Mouse (Mus musculus) activated CD4-positive, CD25-positive, alpha-beta regulatory T cell, adult 4 months (primary cell): ENCODE measurements around the gene Inpp5f. TPM values are rescaled to one million over a fixed set of nuclear protein-coding genes. Genes with fewer than 3 reads are reported as not detected.
"Not testable (repeated sequence)": the region's sequence is repeated elsewhere in the genome, so short reads cannot be mapped to it uniquely, and the experiment has no call there.

Experiments used
- ATAC-seq: one replicate; pipeline ENCODE4 v1.8.0; 2017
- polyA plus RNA-seq, 2 experiments: library from polyadenylated mRNA; unstranded; fragments of 100-300 nt; shearing (Covaris generic); gene quantifications; one replicate each; pipeline ENCODE4 v1.2.1; 2017

Gene Inpp5f
- polyA plus RNA-seq, 2 experiments from 2014 or later: 46.7 to 50.3 TPM

DNA sequence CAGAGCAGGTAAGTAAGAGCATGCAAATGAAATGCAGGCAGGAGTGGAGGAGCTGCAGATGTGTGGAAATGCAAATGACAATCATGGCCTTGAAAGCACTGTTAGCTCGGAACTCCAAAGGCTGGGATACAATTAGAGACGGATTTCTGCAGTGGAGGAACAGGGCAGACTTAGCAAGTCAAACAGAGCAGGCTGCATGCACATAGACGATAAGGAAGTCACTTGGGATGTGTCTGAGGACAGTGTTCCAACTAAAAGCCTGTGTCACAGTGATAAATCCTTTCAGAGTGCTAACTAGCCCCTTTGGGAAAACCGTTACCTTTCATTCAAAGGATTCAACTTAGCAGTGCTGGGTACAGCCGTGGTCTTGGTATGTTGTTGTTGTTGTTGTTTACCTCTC, 56.7 kb downstream of the Inpp5f start:
- ATAC-seq: no peak

- no peak for ATAC-seq
These were observed 57.7 kb downstream of the Inpp5f start for GRCm38 (mm10) chr7:128668831-128669230.

DNA sequence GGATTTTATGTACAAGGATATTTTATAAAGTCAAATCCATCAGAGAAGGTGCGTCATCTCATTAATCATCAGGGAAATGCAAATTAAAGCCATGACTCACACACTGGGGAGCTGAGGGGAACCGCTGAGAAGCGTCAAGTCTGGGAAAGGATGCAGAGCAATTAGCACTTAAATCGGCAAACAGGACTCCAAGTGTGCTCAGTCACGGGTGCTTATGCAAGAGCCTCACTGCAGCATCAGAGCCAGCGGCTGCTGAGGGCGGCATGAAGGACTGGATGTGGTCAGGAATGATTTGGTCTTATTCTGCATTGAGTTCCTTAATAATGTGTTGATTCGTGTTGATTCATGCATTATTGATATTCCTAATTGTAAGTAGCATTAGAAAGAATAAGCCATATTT, 60.8 kb downstream of the Inpp5f start:
- ATAC-seq: no peak

DNA sequence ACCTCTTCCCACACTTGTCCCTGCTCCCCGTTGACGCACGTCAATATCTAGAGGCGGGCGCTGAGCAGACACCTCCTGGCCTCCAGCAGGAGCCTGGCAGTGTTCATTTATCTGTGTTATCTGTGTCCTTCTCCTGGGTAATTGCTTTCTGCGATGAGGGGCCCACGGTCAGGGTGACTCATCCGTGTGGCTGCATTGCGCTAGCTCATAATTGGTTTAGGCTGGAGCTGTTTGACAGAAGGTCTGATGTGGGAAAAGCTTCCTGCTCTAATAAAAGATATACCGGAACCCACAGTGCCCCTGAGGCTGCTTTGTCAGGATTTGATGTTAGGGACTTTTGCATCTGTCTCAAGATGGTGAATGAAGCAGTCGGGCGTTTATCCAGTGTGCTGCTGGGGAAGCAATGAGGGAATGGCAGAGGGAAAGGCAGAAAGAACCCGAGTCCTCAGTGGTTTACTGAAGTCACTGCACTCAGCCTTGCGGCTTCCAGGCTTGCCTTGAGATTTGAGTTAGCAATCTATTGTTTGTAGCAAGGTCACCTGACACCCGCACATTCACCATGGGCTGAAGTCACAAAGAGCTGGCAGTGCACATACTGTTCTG, 61.4 kb downstream of the Inpp5f start:
- ATAC-seq: no peak

DNA sequence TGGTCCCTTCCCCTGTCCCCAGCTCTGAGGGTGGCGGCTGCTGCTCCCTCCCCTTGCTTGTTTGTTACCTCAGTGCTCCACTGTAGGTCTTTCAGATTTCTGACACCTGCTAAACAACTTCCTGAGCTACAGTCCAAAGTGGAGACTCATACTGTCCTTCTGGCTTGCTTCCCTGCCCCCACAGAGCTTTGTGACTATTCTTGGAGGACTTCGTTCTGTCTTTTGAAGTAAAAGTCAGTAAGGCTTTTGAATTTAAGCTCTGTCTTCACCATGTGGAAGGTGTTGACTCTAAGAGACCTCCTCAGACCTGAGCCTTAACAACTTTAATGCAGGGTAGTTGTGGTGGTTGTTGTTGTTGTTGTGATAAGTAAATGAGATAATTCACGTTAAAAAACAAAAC, 67.4 kb downstream of the Inpp5f start:
- no peak for ATAC-seq

GRCm38 (mm10) chr7:128687821-128688564, 76.9 kb downstream of the Inpp5f start:
- ATAC-seq: peak; percentile 71

DNA sequence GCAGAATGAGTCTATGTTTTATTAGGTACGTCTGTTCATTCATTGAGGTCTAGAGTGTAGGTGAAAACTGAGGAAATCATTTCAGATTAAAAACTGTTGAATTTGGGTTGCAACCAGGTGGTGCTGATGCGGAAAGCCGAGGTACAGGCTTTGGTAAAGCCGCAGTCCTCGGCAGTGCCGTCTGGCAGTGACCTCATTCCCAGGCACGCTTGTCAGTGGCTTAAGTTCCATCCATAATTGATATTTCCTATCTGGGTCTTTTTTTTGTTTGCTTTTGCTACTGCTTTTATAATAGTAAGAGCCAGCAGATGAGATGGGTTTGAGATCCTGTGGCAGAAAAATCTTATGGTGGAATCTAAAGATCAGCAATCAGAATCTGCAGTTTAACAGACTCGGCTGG, 78.2 kb downstream of the Inpp5f start:
- no peak for ATAC-seq

GRCm38 (mm10) chr7:128690070-128690469, 78.9 kb downstream of the Inpp5f start:
- peak; percentile 70 for ATAC-seq

- ATAC-seq: no peak
These were observed 79.7 kb downstream of the Inpp5f start for GRCm38 (mm10) chr7:128690796-128691195.

GRCm38 (mm10) chr7:128692163-128692562, 81.0 kb downstream of the Inpp5f start:
- no peak for ATAC-seq

- ATAC-seq: no peak
These were observed 83.7 kb downstream of the Inpp5f start for GRCm38 (mm10) chr7:128694848-128695247.

DNA sequence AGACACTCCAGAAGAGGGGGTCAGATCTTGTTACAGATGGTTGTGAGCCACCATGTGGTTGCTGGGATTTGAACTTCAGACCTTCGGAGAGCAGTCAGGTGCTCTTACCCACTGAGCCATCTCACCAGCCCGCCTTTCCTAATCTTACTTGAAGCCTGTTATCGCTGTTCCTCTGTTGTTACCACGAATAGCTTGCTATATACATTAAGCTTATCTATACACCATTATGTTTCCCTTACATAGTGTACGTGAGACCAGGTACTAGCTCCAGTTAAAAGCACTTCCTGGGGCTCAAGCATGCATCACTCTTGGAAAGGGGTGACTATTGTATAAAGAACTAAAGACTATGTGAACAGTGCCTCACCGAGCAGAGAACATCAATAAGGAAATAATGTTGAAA, 88.8 kb downstream of the Inpp5f start:
- ATAC-seq: not testable (repeated sequence)

DNA sequence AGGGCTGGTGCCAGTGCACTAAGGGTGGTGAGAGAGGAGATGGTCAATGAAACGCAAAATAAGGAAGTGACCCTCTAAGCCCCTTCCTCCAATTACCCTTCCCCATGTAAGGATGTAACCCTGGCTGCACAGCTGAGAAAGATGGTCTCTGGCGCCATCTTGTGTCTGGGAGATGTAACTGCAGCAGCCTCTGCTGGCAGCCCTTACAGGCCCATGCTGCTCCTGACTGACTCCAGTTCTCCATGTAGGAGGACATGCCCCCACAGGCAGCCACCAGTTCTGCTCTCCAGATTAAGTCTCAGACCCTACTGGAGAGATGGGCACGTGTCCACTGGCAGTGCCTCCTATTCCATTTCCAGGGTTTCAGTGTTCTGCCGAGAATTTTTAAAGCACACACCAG, 94.6 kb downstream of the Inpp5f start:
- ATAC-seq: peak; percentile 52

GRCm38 (mm10) chr7:128717991-128718390, 106.9 kb downstream of the Inpp5f start:
- no peak for ATAC-seq

- ATAC-seq: peak; percentile 78
These were observed 113.6 kb downstream of the Inpp5f start for GRCm38 (mm10) chr7:128724761-128725160.

DNA sequence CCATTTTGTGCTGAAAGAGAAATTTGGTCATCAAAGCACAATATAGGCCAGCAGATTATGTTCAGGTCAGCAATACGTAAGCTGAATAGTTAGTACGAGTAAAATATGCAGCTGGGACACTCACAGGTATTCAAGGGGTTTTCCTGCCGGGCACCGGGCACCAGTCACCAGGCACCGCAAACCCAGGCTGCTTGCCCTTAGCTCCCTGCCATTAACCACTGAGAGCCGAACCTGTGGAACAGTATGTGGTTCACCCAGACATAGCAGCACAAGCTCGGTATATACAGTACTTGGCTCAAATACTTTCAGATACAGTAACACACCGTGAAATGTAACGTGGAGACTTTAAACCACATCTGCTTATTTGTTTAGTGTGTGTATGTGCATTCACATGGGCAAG, 114.1 kb downstream of the Inpp5f start:
- no peak for ATAC-seq

- ATAC-seq: no peak
These were observed 115.9 kb downstream of the Inpp5f start for GRCm38 (mm10) chr7:128726999-128727398.

GRCm38 (mm10) chr7:128727701-128728100, 116.6 kb downstream of the Inpp5f start:
- ATAC-seq: no peak

DNA sequence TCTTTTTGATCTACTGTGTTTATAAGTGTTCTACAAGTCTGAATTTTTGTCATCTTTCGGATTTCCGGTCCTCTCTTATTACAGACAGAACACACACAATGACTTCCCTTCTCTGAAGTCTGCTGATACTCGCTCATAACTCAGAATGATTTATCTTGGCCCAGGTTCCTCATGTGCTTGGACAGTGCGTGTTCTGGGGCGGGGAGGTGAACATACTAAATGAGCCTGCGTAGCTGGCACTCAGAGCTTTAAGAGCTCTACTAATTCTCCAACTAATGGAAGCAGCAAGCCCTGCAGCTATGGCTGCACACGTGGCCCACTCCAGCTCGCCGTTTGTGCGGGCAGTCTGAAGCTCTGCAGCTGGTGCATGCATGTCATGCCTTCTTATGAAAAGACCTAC, 117.6 kb downstream of the Inpp5f start:
- ATAC-seq: peak; percentile 40

DNA sequence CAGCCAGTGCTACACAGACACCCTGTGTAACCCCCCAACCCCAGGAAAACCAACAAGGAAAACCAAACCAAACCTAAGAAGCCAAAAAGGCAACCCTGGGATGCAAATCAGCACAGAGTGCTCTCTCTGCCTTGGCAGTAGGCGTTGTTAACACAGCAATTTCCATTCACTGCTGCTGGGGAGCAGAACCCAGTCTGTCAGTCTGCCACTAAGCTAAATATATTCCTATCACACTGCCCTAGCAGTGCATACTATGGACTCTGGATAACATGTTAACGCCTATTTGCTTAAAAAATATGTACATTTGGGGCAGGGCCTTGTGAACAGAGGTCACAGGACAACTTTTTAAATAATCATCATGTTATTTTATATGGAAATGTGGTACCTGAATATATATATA, 120.5 kb downstream of the Inpp5f start:
- no peak for ATAC-seq

GRCm38 (mm10) chr7:128738041-128738440, 126.9 kb downstream of the Inpp5f start:
- ATAC-seq: peak; percentile 43

DNA sequence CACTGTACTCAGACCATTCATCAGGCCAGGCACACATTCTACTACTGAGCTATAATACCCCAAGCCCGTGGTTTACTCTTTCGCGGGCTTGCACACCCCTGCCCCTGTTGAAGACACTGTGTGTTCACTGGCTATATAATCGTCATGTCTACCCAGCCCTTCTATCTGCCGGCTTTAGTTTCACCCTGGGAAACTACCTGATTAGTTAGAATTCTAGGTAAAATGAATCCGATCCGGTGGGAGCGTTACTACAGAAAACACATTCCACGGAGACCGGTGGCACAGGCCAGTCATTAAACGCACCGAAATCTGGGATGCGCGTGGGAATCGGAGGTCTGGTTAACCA, 128.0 kb downstream of the Inpp5f start:
- ATAC-seq: peak; percentile 19

DNA sequence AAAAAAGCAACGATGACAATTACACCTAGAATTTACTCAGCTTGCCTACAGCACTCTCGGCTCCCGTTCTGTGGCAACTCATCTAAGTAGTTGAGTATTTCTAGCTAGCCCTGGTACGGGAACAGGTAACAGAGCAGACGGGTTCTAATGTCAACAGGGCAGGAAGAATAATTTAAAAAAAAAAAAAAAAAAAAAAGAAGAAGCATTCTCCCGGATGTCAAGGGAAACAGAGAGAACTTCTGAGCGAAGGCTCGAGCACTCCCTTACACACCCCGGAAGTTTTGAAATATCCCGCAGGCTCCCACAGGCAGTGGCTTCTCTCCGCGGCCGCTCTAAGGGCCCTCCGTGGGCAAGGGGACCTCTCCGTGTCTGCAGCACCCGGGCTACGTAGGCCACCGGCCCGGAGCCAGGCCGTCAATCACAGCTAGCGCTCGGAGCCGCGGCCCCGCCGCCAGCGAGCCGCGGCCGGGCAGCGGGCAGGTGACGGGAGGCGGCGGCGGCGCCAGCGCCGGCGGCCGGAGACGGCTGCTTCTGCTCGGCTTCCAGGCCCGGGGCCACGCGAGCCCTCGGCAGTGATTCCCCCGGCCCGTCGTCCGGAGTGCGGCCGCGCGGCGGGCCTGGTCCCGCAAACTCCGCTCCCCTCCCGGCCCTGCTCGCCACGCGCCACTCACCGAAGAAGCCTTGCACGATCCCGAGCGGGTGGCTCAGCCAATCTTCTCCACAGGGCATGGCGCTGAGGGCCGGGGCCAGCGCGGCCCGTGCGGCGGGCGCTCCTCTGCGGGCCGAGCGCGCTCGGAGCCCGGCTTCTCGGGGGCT, 128.5 kb downstream of the Inpp5f start:
- peak; percentile 57 for ATAC-seq

DNA sequence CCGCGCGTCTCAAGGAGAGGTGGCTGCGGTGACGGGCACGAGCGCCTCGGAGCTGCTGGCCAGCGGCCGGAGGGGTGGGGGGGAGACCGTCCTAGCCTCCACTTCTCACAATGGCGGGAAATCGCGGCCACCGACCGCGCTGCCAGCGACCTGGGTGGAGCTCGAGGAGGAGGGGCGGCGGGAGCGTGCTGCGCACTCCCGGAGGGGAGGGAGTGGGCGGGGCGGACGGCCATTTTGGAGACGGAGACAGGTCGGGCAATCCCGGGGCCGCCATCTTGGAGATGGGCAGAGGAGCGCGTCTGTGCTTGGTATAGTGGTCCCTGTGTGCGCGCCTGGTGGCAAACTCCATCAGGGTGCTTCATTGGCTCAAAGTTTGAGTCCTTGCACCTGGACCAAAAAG, 129.2 kb downstream of the Inpp5f start, which contains the start of gene Mcmbp:
Gene Mcmbp (minus strand): TSS at position 162 of the 400 bp plus-strand sequence.
- ATAC-seq: peak; percentile 33
